Mouse (Mus musculus): ENCODE data around the gene Kcnj13. TPM values are rescaled to one million over a fixed set of nuclear protein-coding genes. Genes with fewer than 3 reads are reported as not detected.

Gene Kcnj13
- polyA plus RNA-seq, 1 experiment: not detected

DNA sequence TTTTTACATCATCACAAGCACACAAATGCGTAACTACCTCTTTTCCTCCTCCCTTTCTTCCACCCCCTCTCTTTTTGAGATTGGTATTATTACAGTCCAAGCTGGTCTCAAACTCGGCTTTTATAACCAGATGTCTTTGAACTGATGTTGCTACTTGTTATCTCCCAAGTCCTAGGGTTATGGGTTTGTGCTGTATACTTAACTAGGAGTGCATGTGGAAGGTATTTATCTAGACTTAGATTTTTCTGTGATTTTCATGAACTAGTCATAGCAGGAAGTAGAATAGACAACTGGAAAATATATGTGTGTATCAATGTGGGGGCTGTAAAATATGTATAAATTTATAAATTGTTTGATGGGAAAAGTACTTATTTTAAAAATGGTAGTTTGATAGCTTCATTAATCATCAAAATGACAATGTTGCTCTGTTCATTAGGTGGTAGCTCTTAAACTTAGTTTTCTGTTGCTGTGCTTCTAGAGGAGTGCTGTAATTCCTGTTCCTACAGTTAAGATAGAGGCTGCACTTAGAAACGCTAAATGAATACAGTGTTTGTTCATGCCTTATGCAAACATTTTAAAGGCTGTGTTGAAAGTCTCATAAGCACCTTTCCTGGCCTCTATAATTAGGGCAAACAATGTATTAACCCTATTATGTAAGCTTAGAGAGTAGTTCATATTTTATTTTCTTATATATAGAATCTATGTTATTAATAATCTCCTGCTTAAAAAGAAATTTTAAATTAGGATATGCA lies 909 bp downstream of the Kcnj13 start:
- TF ChIP-seq POLR2A (IDR thresholded peaks at IDR 0.05; ENCODE audit: borderline replicate concordance, control insufficient read depth, low read depth, low read length) (no peak), CTCF (IDR thresholded peaks at IDR 0.05; ENCODE audit: control insufficient read depth, insufficient read depth, low read length) (no peak)
- Histone ChIP-seq H3K4me1 (ENCODE audit: control insufficient read depth, insufficient read depth, low read length) (no peaks in the 10 kb centered on the region), H3K4me3 (replicated peaks; ENCODE audit: control insufficient read depth, low read depth, low read length) (no peak overlapping the region), H3K27ac (ENCODE audit: control insufficient read depth, insufficient read depth, low read depth, low read length, poor library complexity) (no peak overlapping the region)
- WGBS: 83% methylated on average over 3 of the region's 3 CpGs

DNA sequence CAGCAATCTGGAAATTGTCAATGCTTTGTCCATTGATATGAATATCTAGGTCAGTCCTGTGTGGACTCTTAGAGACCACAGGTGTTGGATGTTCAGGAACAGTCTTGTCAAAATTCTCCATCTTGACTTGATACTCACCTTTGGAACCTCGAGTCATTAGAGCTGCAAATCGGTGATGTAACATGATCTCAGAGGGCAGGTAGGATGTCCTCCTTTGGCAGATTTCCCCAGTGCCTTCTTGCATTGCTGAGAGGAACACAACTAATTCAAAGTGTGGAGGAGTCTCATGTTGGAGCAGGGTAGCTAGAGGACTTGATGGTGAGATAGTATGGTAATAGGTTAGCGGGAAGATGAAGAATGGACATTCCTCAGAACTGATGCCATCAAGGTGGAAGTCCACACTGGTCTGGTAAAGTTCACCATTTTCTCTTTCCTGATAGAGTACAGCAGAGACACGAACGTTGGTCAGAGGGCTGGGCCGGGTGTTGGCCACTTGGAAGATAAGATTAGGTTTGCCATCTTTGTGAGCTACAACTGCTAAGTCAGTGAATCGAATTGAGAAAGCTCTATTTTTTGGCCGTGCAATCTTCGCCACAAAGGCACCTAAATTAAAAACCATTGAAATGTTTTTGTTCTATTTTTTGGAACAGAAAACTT lies 8.0 kb downstream of the Kcnj13 start:
- Histone ChIP-seq H3K27ac (ENCODE audit: control insufficient read depth, insufficient read depth, low read depth, low read length, poor library complexity) (no peak overlapping the region), H3K4me1 (ENCODE audit: control insufficient read depth, insufficient read depth, low read length) (no peaks in the 10 kb centered on the region), H3K4me3 (replicated peaks; ENCODE audit: control insufficient read depth, low read depth, low read length) (no peak overlapping the region)
- WGBS: 70% methylated on average over 9 of the region's 9 CpGs
- TF ChIP-seq CTCF (IDR thresholded peaks at IDR 0.05; ENCODE audit: control insufficient read depth, insufficient read depth, low read length) (no peak), POLR2A (IDR thresholded peaks at IDR 0.05; ENCODE audit: borderline replicate concordance, control insufficient read depth, low read depth, low read length) (no peak)

DNA sequence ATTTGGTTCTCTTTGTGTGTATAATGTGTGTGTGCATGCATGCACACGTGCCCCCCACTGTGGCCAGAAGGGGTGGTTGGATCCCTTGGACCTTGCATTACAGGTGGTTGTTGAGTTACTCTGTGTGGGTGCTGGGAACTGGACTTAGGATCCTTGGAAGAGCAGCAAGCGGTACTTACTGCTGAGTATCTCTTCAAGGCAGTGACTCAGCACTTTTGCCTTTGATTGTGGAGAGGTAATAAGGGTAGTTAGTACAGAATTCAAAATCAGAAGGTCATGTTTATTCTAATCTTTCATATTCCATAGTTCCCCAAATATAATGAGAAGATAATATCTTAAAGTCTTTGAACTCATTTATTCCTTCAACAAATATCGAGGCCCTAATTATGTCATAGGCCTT lies 13.4 kb downstream of the Kcnj13 start:
- Histone ChIP-seq H3K27ac (ENCODE audit: control insufficient read depth, insufficient read depth, low read depth, low read length, poor library complexity) (no peak overlapping the region), H3K4me1 (ENCODE audit: control insufficient read depth, insufficient read depth, low read length) (no peaks in the 10 kb centered on the region), H3K4me3 (replicated peaks; ENCODE audit: control insufficient read depth, low read depth, low read length) (no peak overlapping the region)
- TF ChIP-seq CTCF (IDR thresholded peaks at IDR 0.05; ENCODE audit: control insufficient read depth, insufficient read depth, low read length): no peak
- TF ChIP-seq POLR2A (IDR thresholded peaks at IDR 0.05; ENCODE audit: borderline replicate concordance, control insufficient read depth, low read depth, low read length): no peak
- 75% methylated on average over 3 of the region's 3 CpGs for WGBS

DNA sequence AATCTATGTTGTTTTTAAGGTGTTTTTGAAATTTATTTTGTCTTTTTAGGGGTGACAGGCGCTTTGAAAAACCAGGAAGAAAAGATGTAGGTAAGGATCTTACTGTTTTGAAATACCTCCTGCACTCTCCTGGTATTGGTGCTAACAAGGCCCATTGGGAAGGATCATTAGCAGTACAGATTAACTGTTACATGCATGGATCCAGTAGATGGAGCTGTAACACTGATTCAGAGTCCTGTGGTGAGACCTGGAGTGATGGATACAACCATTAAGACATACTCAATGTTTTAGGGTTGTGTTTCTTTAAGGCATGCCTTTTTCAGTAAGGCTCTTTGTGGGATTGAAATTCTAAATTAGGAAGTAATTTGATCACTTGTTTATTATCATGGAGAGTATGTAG lies 14.6 kb downstream of the Kcnj13 start:
- no peak for TF ChIP-seq POLR2A (IDR thresholded peaks at IDR 0.05; ENCODE audit: borderline replicate concordance, control insufficient read depth, low read depth, low read length)
- TF ChIP-seq CTCF (IDR thresholded peaks at IDR 0.05; ENCODE audit: control insufficient read depth, insufficient read depth, low read length): no peak
- WGBS: 85% methylated on average over 1 of the region's 1 CpGs
- Histone ChIP-seq H3K4me3 (replicated peaks; ENCODE audit: control insufficient read depth, low read depth, low read length) (no peak overlapping the region), H3K27ac (ENCODE audit: control insufficient read depth, insufficient read depth, low read depth, low read length, poor library complexity) (no peak overlapping the region), H3K4me1 (ENCODE audit: control insufficient read depth, insufficient read depth, low read length) (no peaks in the 10 kb centered on the region)

DNA sequence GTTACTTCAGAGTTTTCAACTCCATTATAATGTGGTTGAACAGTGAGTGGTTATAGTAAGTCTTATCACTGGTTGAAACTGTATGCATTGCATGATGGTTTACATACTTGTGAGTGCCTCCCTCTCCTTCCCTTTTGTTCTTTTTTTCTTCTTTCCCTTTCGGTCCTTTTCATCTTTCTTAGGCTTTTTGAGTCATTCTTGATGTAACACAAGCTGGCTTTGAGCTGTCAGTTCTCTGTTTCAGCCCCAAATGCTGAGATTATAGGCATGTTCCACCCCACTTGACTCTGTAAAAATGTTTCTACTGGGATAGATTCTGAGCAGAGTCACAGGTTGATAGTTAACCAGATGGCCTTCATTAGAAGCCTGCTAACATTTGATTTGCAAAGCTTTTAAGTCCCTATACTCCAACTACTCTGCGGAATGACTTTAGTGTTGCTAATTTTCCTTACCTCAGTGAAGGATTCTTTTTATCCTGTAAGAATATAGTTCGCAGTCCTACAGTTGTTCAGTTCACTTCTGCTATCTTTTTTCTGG lies 16.4 kb downstream of the Kcnj13 start:
- H3K27ac ChIP-seq (ENCODE audit: control insufficient read depth, insufficient read depth, low read depth, low read length, poor library complexity): no peak overlapping the region
- no peak overlapping the region for H3K4me3 ChIP-seq (replicated peaks; ENCODE audit: control insufficient read depth, low read depth, low read length)
- TF ChIP-seq CTCF (IDR thresholded peaks at IDR 0.05; ENCODE audit: control insufficient read depth, insufficient read depth, low read length): no peak
- no peak for TF ChIP-seq POLR2A (IDR thresholded peaks at IDR 0.05; ENCODE audit: borderline replicate concordance, control insufficient read depth, low read depth, low read length)
- no peaks in the 10 kb centered on the region for H3K4me1 ChIP-seq (ENCODE audit: control insufficient read depth, insufficient read depth, low read length)
- 88% methylated on average over 3 of the region's 3 CpGs for WGBS

DNA sequence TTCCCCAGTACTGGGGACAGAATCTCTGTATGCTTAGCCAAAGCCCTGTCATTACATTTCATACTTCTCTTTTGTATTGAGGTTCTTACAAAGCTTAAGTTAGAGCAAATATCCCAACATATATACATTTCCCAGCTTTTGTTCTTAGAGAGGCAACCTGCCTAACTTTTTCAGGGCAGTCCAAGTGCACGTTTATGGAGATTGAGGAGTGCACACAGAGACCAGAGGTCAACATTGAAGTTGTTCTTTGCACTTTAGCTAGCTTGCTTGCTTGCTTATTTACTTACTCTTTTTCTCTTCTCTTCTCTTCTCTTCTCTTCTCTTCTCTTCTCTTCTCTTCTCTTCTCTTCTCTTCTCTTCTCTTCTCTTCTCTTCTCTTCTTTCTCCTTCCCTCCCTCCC lies 34.3 kb downstream of the Kcnj13 start:
- 63% methylated on average over 1 of the region's 1 CpGs for WGBS
- TF ChIP-seq CTCF (IDR thresholded peaks at IDR 0.05; ENCODE audit: control insufficient read depth, insufficient read depth, low read length) (no peak), POLR2A (IDR thresholded peaks at IDR 0.05; ENCODE audit: borderline replicate concordance, control insufficient read depth, low read depth, low read length) (no peak)
- no peak overlapping the region for H3K27ac ChIP-seq (ENCODE audit: control insufficient read depth, insufficient read depth, low read depth, low read length, poor library complexity)
- H3K4me1 ChIP-seq (ENCODE audit: control insufficient read depth, insufficient read depth, low read length): no peaks in the 10 kb centered on the region
- no peak overlapping the region for H3K4me3 ChIP-seq (replicated peaks; ENCODE audit: control insufficient read depth, low read depth, low read length)

DNA sequence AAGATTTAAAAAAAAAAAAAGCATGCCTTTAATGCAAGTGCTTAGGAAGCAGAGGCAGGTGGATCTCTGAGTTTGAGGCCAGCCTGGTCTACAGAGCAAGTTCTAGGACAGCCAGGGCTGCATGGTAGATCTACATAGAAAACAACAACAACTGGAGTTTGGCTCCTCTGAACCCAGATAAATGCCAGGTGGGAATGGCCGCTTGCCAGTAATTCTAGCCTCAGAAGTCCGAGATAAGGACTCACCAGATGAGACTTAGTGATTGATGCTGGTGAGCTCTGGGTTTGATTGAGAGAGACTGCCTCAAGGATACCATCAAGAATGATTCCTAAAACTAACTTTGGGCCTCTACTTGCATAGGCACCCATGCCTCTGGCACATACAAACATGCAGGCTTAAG lies 44.0 kb downstream of the Kcnj13 start:
- no peak overlapping the region for H3K4me3 ChIP-seq (replicated peaks; ENCODE audit: control insufficient read depth, low read depth, low read length)
- TF ChIP-seq CTCF (IDR thresholded peaks at IDR 0.05; ENCODE audit: control insufficient read depth, insufficient read depth, low read length) (no peak), POLR2A (IDR thresholded peaks at IDR 0.05; ENCODE audit: borderline replicate concordance, control insufficient read depth, low read depth, low read length) (no peak)
- no peaks in the 10 kb centered on the region for H3K4me1 ChIP-seq (ENCODE audit: control insufficient read depth, insufficient read depth, low read length)
- 71% methylated on average over 2 of the region's 2 CpGs for WGBS
- no peak overlapping the region for H3K27ac ChIP-seq (ENCODE audit: control insufficient read depth, insufficient read depth, low read depth, low read length, poor library complexity)

Other genes with a start within 250 kb of the Kcnj13 start
- gene Ecel1, start 238.2 kb downstream of the Kcnj13 start, polyA plus RNA-seq (2011; ENCODE audit: insufficient read depth, insufficient read length, low replicate concordance, missing spikeins): not detected in 2 replicates
- not detected in 2 replicates for gene Prss56, start 211.4 kb downstream of the Kcnj13 start, polyA plus RNA-seq (2011; ENCODE audit: insufficient read depth, insufficient read length, low replicate concordance, missing spikeins)
- gene Chrnd, start 204.1 kb downstream of the Kcnj13 start, polyA plus RNA-seq (2011; ENCODE audit: insufficient read depth, insufficient read length, low replicate concordance, missing spikeins): not detected in 2 replicates
- not detected in 2 replicates for gene Chrng, start 190.1 kb downstream of the Kcnj13 start, polyA plus RNA-seq (2011; ENCODE audit: insufficient read depth, insufficient read length, low replicate concordance, missing spikeins)
- 47.4 and 67.2 TPM in 2 replicates for gene Eif4e2, start 180.8 kb downstream of the Kcnj13 start, polyA plus RNA-seq (2011; ENCODE audit: insufficient read depth, insufficient read length, low replicate concordance, missing spikeins)
- not detected in 2 replicates for gene Efhd1, start 130.4 kb downstream of the Kcnj13 start, polyA plus RNA-seq (2011; ENCODE audit: insufficient read depth, insufficient read length, low replicate concordance, missing spikeins)
- 39.0 and 95.1 TPM in 2 replicates for gene Gigyf2, start 67.7 kb downstream of the Kcnj13 start, polyA plus RNA-seq (2011; ENCODE audit: insufficient read depth, insufficient read length, low replicate concordance, missing spikeins)
- not detected in 2 replicates for gene Snorc, start 75.5 kb upstream of the Kcnj13 start, polyA plus RNA-seq (2011; ENCODE audit: insufficient read depth, insufficient read length, low replicate concordance, missing spikeins)
- not detected in 2 replicates for gene Neu2, start 115.2 kb upstream of the Kcnj13 start, polyA plus RNA-seq (2011; ENCODE audit: insufficient read depth, insufficient read length, low replicate concordance, missing spikeins)
- gene Ngef, start 179.1 kb upstream of the Kcnj13 start, polyA plus RNA-seq (2011; ENCODE audit: insufficient read depth, insufficient read length, low replicate concordance, missing spikeins): not detected in 2 replicates
- 47.2 and 80.4 TPM in 2 replicates for gene Inpp5d, start 225.6 kb upstream of the Kcnj13 start, polyA plus RNA-seq (2011; ENCODE audit: insufficient read depth, insufficient read length, low replicate concordance, missing spikeins)